Mouse (Mus musculus) G1E (cell line): ENCODE results near the gene Gpc6. TPM values are rescaled to one million over a fixed set of nuclear protein-coding genes. Genes with fewer than 3 reads are reported as not detected.

Experiments used
- ATAC-seq: 2 replicates; pipeline ENCODE4 v1.8.0; 2016; ENCODE audit warnings: mild to moderate bottlenecking; ENCODE audit not compliant: insufficient number of reproducible peaks, poor library complexity, low FRiP score, severe bottlenecking; ENCODE audit errors: extremely low read depth
- DNase-seq: peaks from one replicate; pipeline ENCODE4 v3.0.0; 2012; ENCODE audit warnings: low spot score
- H3K27me3 ChIP-seq: 2 replicates; pipeline ENCODE4 v1.6.1; 2012; ENCODE audit warnings: mild to moderate bottlenecking, low read length, inconsistent platforms; ENCODE audit not compliant: insufficient read depth
- H3K36me3 ChIP-seq: replicated peaks from 2 replicates; pipeline ENCODE3; 2012; ENCODE audit warnings: mild to moderate bottlenecking, inconsistent platforms
- H3K4me1 ChIP-seq: 2 replicates; pipeline ENCODE4 v1.6.1; 2012; ENCODE audit warnings: low read depth, low read length, inconsistent platforms, mixed read lengths; ENCODE audit not compliant: insufficient read depth
- H3K4me3 ChIP-seq: 2 replicates; pipeline ENCODE4 v1.5.1; 2012; ENCODE audit warnings: low read depth, mild to moderate bottlenecking, inconsistent platforms, low read length, moderate library complexity, mixed read lengths
- H3K9me3 ChIP-seq: replicated peaks from 2 replicates; pipeline ENCODE4 v1.6.1; 2012; ENCODE audit warnings: inconsistent platforms
- CTCF ChIP-seq: IDR thresholded peaks from 2 replicates; pipeline ENCODE4 v1.5.1; 2012; ENCODE audit warnings: low read depth, low read length, inconsistent platforms, mixed read lengths
- GATA1 ChIP-seq: IDR thresholded peaks from 2 replicates; pipeline ENCODE4 v1.6.1; 2012; ENCODE audit warnings: borderline replicate concordance, low read length, inconsistent platforms, mixed read lengths
- GATA2 ChIP-seq: IDR thresholded peaks from 2 replicates; pipeline ENCODE4 v1.6.1; 2012; ENCODE audit warnings: low read depth, low read length, inconsistent platforms, borderline replicate concordance
- POLR2AphosphoS5 ChIP-seq: IDR thresholded peaks from 2 replicates; pipeline ENCODE4 v1.6.1; 2012; ENCODE audit warnings: low read depth, low read length, inconsistent platforms; ENCODE audit not compliant: insufficient replicate concordance
- TAL1 ChIP-seq: conservative IDR thresholded peaks from 2 replicates; pipeline ENCODE4 v1.6.1; 2012; ENCODE audit warnings: low read depth, low read length, inconsistent platforms, mixed read lengths
- polyA plus RNA-seq: library from polyadenylated mRNA; stranded (reverse); fragments of >175 nt; gene quantifications from 2 replicates; pipeline ENCODE4 v1.2.3, GENCODE M21; 2012
- total RNA-seq, 2 experiments: library from RNA; stranded (forward) in 1 of 2; stranded (reverse) in 1 of 2; fragments of 200-1000 nt in 1 of 2; fragments of >200 nt in 1 of 2; fragmentation: Nextera tagmentation in 1 of 2; gene quantifications; 2 replicates each; pipeline ENCODE4 v1.2.3; 2014 to 2017

The Gpc6 gene
- total and polyA plus RNA-seq, 3 experiments: 0.22 TPM; not detected in 2

DNA sequence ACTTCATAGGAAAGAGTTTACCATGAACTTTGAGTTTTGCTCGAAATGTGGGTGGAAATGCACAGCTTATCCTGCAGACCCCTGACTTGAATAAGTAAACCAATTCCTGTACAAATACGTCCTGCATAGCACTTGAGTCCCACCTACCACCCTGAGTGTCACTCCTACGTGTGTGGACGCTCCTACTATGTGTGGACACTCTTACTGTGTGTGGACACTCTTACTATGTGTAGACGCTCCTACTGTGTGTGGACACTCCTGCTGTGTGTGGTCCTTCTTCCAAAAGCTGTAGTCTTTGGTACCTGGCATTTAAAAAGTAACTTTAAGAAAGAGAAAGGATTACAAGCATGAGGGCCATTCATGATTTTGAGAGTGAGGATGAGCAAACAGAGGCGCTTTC, 1036.7 kb downstream of the Gpc6 start:
- H3K27me3 ChIP-seq: no peaks in the 10 kb centered on the region
- TF ChIP-seq POLR2AphosphoS5 (no peak), TAL1 (no peak), GATA2 (no peak), CTCF (no peak), GATA1 (no peak)
- H3K9me3 ChIP-seq: peaks cover 51% of the 10 kb centered on the region
- DNase-seq (no peak), ATAC-seq (no peak)
- no peaks in the 10 kb centered on the region for H3K36me3 ChIP-seq
- no peaks in the 10 kb centered on the region for H3K4me1 ChIP-seq
- H3K4me3 ChIP-seq: no peak overlapping the region

DNA sequence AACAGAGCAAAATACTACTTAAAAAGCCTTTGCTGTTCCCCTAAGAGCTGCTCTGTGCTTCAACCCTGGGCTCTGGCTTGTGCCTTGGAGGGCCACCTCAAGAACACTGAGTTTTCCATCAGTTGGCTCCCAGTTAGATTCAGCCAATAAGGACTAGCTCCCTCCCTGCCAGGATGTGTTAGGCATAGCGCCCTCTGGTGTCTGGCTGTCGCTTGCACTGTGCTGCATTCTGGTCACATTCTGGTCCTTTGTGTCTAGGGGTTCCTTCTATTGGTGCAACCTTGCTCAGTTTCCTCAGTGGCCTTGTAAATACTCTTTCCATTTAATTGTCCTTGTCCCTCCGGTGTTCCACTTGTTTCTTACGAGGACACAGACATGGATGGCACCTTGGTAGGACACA, 1037.3 kb downstream of the Gpc6 start:
- TF ChIP-seq GATA1 (no peak), TAL1 (no peak), POLR2AphosphoS5 (no peak), GATA2 (no peak)
- Histone ChIP-seq H3K4me3 (no peak overlapping the region), H3K4me1 (no peaks in the 10 kb centered on the region), H3K9me3 (peaks cover 47% of the 10 kb centered on the region), H3K36me3 (no peaks in the 10 kb centered on the region), H3K27me3 (no peaks in the 10 kb centered on the region)
- ATAC-seq (no peak), DNase-seq (no peak)

DNA sequence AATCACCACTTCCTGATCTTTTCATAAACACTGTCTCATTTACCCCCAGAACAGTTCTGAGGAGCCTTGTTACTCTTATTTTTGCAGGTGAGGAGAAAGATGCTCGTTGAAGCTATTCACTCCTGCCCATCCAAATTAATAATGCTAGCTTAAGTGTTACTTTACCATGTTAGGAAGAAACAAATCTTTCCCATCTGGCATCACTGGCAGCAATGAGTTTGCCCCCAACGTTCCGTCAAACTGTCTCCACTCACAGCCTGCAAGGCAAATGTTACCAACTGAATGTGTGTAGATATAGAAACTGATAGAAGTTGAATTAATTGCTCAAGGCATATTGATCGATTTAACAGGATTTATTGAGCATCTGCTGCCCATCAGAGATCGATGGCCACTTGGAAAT, 1047.5 kb downstream of the Gpc6 start:
- H3K4me1 ChIP-seq: no peaks in the 10 kb centered on the region
- TF ChIP-seq GATA1: no peak
- TF ChIP-seq GATA2: no peak
- TF ChIP-seq TAL1: no peak
- TF ChIP-seq POLR2AphosphoS5: no peak
- no peak for TF ChIP-seq CTCF
- no peaks in the 10 kb centered on the region for H3K36me3 ChIP-seq
- DNase-seq (no peak), ATAC-seq (no peak)
- H3K27me3 ChIP-seq: no peaks in the 10 kb centered on the region
- no peak overlapping the region for H3K4me3 ChIP-seq
- peaks cover 23% of the 10 kb centered on the region for H3K9me3 ChIP-seq

DNA sequence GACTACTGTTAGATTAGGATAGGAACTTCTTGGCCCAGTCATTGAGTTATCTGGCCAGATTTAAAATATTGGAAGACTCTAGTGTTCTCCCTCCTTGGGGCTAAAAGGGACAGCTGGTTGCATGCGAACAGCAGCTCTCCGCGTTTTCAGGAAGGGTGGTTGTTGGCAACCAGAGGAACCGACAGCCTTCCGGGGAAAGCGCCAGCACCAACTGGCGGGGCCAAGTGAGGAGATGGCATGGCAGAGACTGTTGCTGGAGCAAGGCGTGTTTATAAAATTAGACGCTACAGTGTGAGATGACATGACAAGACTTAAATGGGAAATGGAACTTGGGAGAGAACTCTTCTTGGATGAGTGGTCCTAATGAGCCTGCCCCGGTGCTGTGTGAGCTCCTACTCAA, 1056.4 kb downstream of the Gpc6 start:
- H3K9me3 ChIP-seq: peaks cover 20% of the 10 kb centered on the region
- TF ChIP-seq POLR2AphosphoS5 (no peak), GATA1 (no peak), TAL1 (no peak), CTCF (no peak), GATA2 (no peak)
- no peaks in the 10 kb centered on the region for H3K27me3 ChIP-seq
- ATAC-seq (no peak), DNase-seq (no peak)
- no peaks in the 10 kb centered on the region for H3K36me3 ChIP-seq
- no peak overlapping the region for H3K4me3 ChIP-seq
- H3K4me1 ChIP-seq: no peaks in the 10 kb centered on the region

DNA sequence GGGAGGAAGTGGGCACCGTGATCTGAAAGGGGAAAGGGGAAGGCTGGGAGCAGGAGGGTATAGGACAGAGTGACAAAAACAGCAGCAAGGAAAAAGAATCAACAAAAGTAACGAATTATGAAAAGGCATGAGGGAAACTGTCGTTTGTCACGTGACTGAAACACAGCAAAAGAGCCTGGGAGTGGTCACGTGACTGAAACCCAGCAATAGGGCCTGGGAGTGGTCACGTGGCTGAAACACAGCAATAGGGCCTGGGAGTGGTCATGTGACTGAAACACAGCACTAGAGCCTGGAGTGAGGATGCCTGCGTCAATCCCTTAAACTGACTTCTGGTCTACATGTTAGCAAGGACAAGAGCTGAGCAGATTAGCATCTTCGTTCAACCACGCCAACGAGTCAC, 1063.3 kb downstream of the Gpc6 start:
- no peaks in the 10 kb centered on the region for H3K36me3 ChIP-seq
- H3K4me1 ChIP-seq: no peaks in the 10 kb centered on the region
- no peaks in the 10 kb centered on the region for H3K27me3 ChIP-seq
- no peak for TF ChIP-seq GATA2
- TF ChIP-seq POLR2AphosphoS5: no peak
- no peak for TF ChIP-seq GATA1
- TF ChIP-seq CTCF: no peak
- TF ChIP-seq TAL1: no peak
- H3K4me3 ChIP-seq: no peak overlapping the region
- DNase-seq: no peak
- peaks cover 22% of the 10 kb centered on the region for H3K9me3 ChIP-seq
- no peak for ATAC-seq

DNA sequence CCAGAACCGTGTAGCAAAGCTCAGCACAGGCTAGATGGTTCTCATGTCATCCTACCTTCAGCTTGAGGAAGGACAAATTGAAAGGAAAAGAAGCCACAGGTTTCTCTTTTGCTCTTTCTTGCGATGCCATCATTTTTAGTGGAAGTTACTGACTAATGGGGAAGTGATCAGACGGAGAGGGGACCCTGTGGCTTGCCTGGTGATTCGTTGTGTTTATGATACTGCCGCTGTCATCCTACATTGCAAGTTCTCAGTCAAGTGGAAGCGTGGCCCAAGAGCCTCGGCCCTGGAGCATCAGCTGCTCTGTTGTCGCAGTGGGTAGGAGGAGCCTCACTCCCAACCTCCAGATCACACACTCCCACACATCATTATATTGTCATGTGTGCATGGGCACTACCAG, 1065.1 kb downstream of the Gpc6 start:
- peaks cover 22% of the 10 kb centered on the region for H3K9me3 ChIP-seq
- no peak for ATAC-seq
- H3K27me3 ChIP-seq: no peaks in the 10 kb centered on the region
- no peak overlapping the region for H3K4me3 ChIP-seq
- no peaks in the 10 kb centered on the region for H3K4me1 ChIP-seq
- no peak for TF ChIP-seq GATA2
- no peak for TF ChIP-seq GATA1
- no peaks in the 10 kb centered on the region for H3K36me3 ChIP-seq
- no peak for DNase-seq

DNA sequence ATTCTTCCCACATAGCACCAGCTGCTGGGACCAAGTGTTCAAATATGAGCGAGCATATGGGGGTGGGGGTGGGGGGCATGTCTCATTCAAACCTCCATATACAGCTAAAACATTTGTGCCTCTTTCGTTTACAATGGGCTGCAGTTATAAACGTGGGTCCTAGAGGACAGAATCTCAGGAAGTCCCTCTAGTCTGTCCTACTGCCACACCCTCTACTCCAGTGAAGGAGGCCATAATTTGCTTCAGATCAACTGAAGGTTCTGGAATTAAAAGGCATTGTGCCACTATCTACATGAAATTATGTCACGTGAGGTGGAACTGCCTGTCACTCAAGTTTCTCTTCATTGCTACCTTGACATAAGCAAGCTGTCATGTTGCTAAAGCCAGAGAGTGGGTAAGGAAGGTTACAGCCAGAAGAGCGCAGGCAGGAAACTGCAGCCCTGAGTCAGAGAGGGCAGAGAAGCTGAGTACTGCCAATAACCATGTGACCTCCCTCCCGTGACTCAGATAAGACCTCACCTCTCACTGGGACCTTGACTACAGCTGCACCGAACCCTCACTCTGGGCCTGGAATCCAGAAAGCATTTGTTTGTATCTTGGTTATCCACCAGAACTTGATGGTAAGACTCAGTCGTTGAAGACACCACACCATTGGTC, 1067.6 kb downstream of the Gpc6 start:
- no peak overlapping the region for H3K4me3 ChIP-seq
- no peak for TF ChIP-seq GATA1
- TF ChIP-seq POLR2AphosphoS5: no peak
- no peak for TF ChIP-seq CTCF
- no peak for TF ChIP-seq TAL1
- no peak for TF ChIP-seq GATA2
- ATAC-seq (no peak), DNase-seq (no peak)
- no peaks in the 10 kb centered on the region for H3K27me3 ChIP-seq
- no peaks in the 10 kb centered on the region for H3K36me3 ChIP-seq
- peaks cover 13% of the 10 kb centered on the region for H3K9me3 ChIP-seq
- H3K4me1 ChIP-seq: no peaks in the 10 kb centered on the region
